Mouse (Mus musculus) A20 (cell line): Measurements from ENCODE around the gene Gm4707.
"Not testable (repeated sequence)": the region's sequence is repeated elsewhere in the genome, so short reads cannot be mapped to it uniquely, and the experiment has no call there.

ENCODE experiments used
- DNase-seq: peaks from one replicate; pipeline ENCODE4 v3.0.0-alpha.2; 2011; ENCODE audit warnings: low read depth, low spot score

Gene Gm4707

GRCm38 (mm10) chr17:71444718-71445117 lies 15.0 kb downstream of the Gm4707 start:
- DNase-seq = no peak

- no peak for DNase-seq
Measured at GRCm38 (mm10) chr17:71444126-71444525, 15.6 kb downstream of the Gm4707 start.

GRCm38 (mm10) chr17:71443273-71443672 lies 16.4 kb downstream of the Gm4707 start:
- DNase-seq = no peak

- not testable (repeated sequence) for DNase-seq
Measured at GRCm38 (mm10) chr17:71422502-71422901, 37.2 kb downstream of the Gm4707 start.

GRCm38 (mm10) chr17:71419448-71419847 lies 40.3 kb downstream of the Gm4707 start:
- not testable (repeated sequence) for DNase-seq

- DNase-seq = no peak
Measured at GRCm38 (mm10) chr17:71417008-71417407, 42.7 kb downstream of the Gm4707 start.
